Mouse (Mus musculus): ENCODE data around the gene Gm28041.
A peak's percentile ranks its signal among the peaks of the same experiment; 100 is the strongest.

DNA sequence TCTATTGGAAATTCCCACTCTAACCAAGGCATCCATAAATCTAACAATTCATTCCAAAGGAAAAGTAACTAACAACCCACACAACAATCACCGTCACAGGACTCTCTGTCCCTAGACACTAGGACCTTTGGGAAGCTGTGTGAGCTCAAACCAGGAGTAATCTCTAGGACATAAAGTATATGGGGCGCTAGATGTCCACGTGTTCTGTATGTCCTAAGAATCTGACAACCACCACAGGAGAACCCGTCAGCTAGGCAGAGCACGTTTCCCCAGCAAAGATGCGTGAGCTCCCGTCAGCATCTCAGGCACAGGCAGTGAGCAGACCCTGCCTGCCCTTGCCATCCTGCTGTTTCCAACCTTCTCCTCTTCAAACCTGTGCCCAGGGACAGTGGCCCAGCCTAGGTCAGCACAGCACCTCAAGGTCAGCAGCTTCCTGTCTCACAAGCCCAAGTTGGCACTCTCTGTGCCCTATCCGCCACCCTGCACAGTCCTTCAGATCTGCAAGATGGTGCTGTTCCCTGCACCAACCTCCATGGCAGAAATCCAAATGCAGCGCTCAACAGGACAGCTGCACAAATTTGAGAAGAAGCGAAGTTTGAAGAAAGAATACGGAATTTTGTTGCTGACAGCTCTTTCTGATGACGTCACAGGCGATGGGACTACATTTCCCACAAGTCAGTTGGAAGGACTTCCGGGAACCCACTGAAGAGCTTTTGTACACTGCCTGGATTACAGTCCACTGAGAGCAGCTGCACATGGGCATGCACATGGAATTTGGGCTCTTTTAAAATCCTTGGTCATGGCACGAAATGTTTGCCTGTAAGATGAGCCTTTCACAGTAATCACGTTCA lies 69.5 kb downstream of the Gm28041 start, which contains the start of gene Zfp457:
- TF ChIP-seq ELF1 (IDR thresholded peaks at IDR 0.05; ENCODE audit: low read depth, low read length) (peak; percentile 97), MAZ (IDR thresholded peaks at IDR 0.05; ENCODE audit: low read depth, low read length) (no peak), CHD1 (IDR thresholded peaks at IDR 0.05; ENCODE audit: low read depth, low read length) (no peak), CTCF (IDR thresholded peaks at IDR 0.05 in 2 of 3, conservative IDR thresholded peaks at IDR 0.05 in 1 of 3; ENCODE audit: control insufficient read depth in 1 of 3, insufficient read depth in 1 of 3, low read depth in 2 of 3, low read length in 3 of 3, poor library complexity in 1 of 3, severe bottlenecking in 1 of 3) (no peak), EP300 (IDR thresholded peaks at IDR 0.05; ENCODE audit: low read depth in 1 of 2, low read length in 2 of 2) (0 out of 4 replicates have a peak, but pooled peaks of 1 of the 2 experiments have one; percentile 3), NELFE (IDR thresholded peaks at IDR 0.05; ENCODE audit: low read depth, low read length) (peak; percentile 93), GATA1 (IDR thresholded peaks at IDR 0.05; ENCODE audit: low read depth, low read length) (peak; percentile 16; the same call in 1 of the 2 replicates), MYC (IDR thresholded peaks at IDR 0.05; ENCODE audit: low read depth, low read length) (peak; percentile 98), E2F4 (IDR thresholded peaks at IDR 0.05; ENCODE audit: borderline replicate concordance, low read depth, low read length) (no peak), MAFK (IDR thresholded peaks at IDR 0.05; ENCODE audit: borderline replicate concordance, low read depth, low read length) (no peak)
